Mouse (Mus musculus) thymus, adult 2 months (tissue): ENCODE results near the gene Ctsa. TPM values are rescaled to one million over a fixed set of nuclear protein-coding genes. Genes with fewer than 3 reads are reported as not detected.
A peak's percentile ranks its signal among the peaks of the same experiment; 100 is the strongest.

Experiments
- DNase-seq: peaks from one replicate; pipeline ENCODE4 v3.0.0; 2021
- H3K27ac ChIP-seq: fragments of 200-500 bp; 2 replicates; pipeline ENCODE4 v1.5.1; 2012; ENCODE audit warnings: low read length, control low read depth; ENCODE audit not compliant: control insufficient read depth, insufficient read depth
- H3K27me3 ChIP-seq: fragments of 200-500 bp; 2 replicates; pipeline ENCODE4 v1.6.1; 2012; ENCODE audit warnings: mild to moderate bottlenecking, low read length, moderate library complexity, mixed read lengths; ENCODE audit not compliant: control insufficient read depth, insufficient read depth
- H3K36me3 ChIP-seq: fragments of 200-500 bp; 2 replicates; pipeline ENCODE4 v1.6.1; 2012; ENCODE audit warnings: mild to moderate bottlenecking, low read length, moderate library complexity; ENCODE audit not compliant: control insufficient read depth, insufficient read depth
- H3K4me1 ChIP-seq: fragments of 200-500 bp; replicated peaks from 2 replicates; pipeline ENCODE4 v1.6.1; 2012; ENCODE audit warnings: low read length; ENCODE audit not compliant: control insufficient read depth, insufficient read depth
- H3K4me3 ChIP-seq: fragments of 200-500 bp; 2 replicates; pipeline ENCODE4 v1.5.1; 2012; ENCODE audit warnings: mild to moderate bottlenecking, low read length, control low read depth, moderate library complexity; ENCODE audit not compliant: control insufficient read depth, insufficient read depth
- CTCF ChIP-seq: fragments of 200-500 bp; IDR thresholded peaks from 2 replicates; pipeline ENCODE4 v1.5.1; 2012; ENCODE audit warnings: mild to moderate bottlenecking, control low read depth, low read length, moderate library complexity, borderline replicate concordance; ENCODE audit not compliant: control insufficient read depth, poor library complexity, insufficient read depth; ENCODE audit errors: extremely low read depth
- POLR2A ChIP-seq: fragments of 200-500 bp; IDR thresholded peaks from 2 replicates; pipeline ENCODE4 v1.6.1; 2012; ENCODE audit warnings: mild to moderate bottlenecking, low read length, control low read depth, moderate library complexity; ENCODE audit not compliant: control insufficient read depth, poor library complexity, insufficient read depth; ENCODE audit errors: extremely low read depth
- WGBS: fragments of 180-500 bp; shearing (Covaris S2); methylation state at CpG from one replicate; pipeline ENCODE4 v1.1.7; 2018; 5-methylcytosine and 5-hydroxymethylcytosine counted together
- polyA plus RNA-seq: library from polyadenylated mRNA; depleted of rRNA; stranded (reverse); fragments of >200 nt; gene quantifications from 2 replicates; pipeline ENCODE4 v1.2.3, GENCODE M21; 2012

Gene Ctsa
- polyA plus RNA-seq, 1 experiment = 538 TPM

DNA sequence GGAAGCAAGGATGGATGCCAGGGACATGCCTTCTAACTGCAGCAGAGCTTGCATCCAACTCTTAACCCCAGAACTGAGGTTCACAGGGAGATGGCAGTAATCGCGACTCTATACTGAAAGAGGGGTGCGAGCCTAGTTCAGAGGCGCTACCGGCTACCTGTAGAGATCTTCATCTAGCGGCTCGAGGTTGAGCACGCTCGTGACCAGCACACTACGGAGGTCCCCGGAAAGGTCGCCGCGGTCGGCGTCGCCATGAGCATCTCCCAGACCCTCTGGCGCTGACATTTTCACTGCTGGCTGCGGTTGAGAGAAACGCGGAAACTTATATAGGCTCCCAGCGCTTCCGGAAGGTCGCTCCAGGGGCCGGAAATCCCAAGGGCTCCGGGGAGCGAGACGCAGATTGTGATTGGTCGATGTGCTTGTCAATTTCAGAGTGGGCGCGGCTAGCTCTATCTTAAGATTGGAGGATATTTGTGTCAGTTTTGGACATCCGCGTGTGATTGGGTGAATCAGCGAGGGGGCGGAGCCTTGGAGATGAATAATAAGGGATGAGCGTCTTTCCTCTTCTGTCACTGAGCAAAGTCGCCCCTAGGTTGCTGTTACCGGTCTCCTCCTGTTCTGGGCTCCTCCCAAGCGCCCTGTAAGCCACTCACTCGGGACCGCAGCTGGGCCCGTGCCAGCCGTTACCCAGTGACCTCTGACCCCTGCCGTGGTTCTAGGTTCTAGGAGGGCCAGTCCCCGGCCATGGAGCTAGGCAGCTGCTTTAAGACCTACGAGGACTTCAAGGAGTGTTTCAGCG, 27.9 kb upstream of the Ctsa start, which contains the start of the genes Acot8 and Zswim3:
Gene Acot8 (minus strand): TSS at position 350 of the 799 bp plus-strand sequence.
Gene Zswim3 (plus strand): TSS at position 566 of the 799 bp plus-strand sequence.
- Histone ChIP-seq H3K27me3 (no peaks in the 10 kb centered on the region), H3K27ac (peak within 1 kb of the TSS; percentile 94), H3K36me3 (peaks cover 4% of the 10 kb centered on the region; the same call in 1 of the 2 replicates), H3K4me1 (peaks cover 14% of the 10 kb centered on the region), H3K4me3 (peak within 1 kb of the TSS; percentile 91)
- DNase-seq = peak; percentile 99
- under 1% methylated on average over 47 of the region's 47 CpGs for WGBS
- TF ChIP-seq POLR2A (peak; percentile 93), CTCF (no peak)

DNA sequence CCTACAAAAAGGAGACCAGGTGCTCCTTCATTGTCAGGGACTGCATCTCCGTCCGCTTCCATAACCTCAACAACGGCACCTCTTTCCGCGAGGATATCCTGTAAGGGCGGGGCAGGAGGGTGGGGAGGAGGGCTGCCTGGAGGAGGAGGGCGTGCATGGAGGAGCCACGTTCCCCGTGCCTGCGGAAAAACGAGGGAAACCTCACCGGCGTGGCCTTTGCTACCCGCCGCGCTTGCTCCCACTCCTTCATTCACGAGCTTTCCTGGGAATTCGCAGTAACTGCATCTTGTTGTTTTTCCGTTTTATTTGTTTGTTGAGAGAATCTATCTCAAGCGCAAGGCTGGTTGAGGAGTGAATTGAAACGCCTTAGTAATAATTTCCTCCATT, 27.3 kb upstream of the Ctsa start:
- H3K27me3 ChIP-seq = no peaks in the 10 kb centered on the region
- peak overlapping the region; percentile 94 for H3K27ac ChIP-seq
- peak overlapping the region; percentile 90 for H3K4me3 ChIP-seq
- no peak for TF ChIP-seq CTCF
- TF ChIP-seq POLR2A = no peak
- H3K4me1 ChIP-seq = peaks cover 14% of the 10 kb centered on the region
- 2% methylated on average over 21 of the region's 21 CpGs for WGBS
- no peak for DNase-seq
- peaks cover 4% of the 10 kb centered on the region; the same call in 1 of the 2 replicates for H3K36me3 ChIP-seq

DNA sequence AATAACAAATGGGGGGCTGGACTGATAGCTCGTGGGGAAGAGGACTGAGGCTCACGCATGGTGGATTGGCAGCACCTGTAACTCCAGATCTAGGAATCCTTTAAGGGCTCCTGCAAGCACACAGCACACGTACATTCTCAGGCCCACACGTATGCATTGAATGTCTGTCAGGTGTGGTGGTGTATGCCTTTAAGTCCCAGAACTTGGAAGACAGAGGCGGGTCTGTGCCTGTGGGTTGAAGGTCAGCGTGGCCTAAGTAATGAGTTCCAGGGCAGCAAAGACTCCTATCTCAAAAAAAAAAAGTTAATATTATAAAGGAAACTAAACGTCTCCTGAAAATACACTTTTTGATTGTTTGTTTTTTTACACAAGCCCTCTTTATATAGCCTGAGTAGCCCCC, 26.1 kb upstream of the Ctsa start:
- H3K4me1 ChIP-seq = peaks cover 14% of the 10 kb centered on the region
- no peak overlapping the region for H3K4me3 ChIP-seq
- no peak for DNase-seq
- no peak overlapping the region for H3K27ac ChIP-seq
- 91% methylated on average over 7 of the region's 7 CpGs for WGBS
- TF ChIP-seq POLR2A (no peak), CTCF (no peak)
- peaks cover 4% of the 10 kb centered on the region; the same call in 1 of the 2 replicates for H3K36me3 ChIP-seq
- no peaks in the 10 kb centered on the region for H3K27me3 ChIP-seq

DNA sequence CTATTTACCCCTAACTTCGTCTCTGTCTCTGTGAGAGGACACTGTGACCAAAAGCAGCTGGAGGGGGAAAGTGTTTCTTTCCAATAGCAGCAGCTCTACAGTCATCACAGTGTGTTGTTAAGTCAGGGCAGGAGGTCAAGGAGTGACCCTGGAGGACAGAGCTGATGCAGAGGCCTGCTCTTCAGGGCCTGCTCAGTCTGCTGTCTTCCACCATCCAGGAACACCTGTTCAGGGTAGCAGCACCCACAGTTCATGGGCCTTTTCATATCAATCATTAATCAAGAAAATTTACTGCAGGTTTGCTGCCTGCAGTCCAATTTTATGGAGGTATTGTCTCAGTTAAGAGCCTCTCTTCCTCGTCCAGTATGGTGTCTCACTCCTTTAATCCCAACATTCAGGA, 19.1 kb upstream of the Ctsa start:
- peaks cover 4% of the 10 kb centered on the region; the same call in 1 of the 2 replicates for H3K36me3 ChIP-seq
- DNase-seq = no peak

DNA sequence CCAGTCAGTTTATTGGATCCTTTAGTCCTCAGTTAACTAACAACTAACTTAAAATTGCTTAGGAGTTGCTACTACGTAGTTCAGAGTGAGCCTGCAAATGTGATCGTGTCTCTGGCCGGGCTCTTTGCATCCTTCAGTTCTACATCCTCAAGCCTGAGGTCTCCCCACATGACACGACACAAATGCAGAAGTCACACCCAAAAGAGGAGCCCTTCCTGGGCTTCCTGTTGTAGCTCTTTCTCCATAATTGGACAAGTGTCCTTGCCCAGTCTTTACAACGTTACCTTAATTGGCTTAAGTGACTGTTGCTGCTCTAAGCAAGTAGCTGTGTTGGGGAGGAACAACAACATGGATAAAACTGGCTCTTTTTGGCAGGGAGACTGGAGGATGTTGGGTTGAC, 17.3 kb upstream of the Ctsa start:
- H3K4me3 ChIP-seq = no peak overlapping the region
- H3K36me3 ChIP-seq = no peaks in the 10 kb centered on the region
- DNase-seq = no peak
- 83% methylated on average over 5 of the region's 5 CpGs for WGBS
- no peak overlapping the region for H3K27ac ChIP-seq
- no peak for TF ChIP-seq POLR2A
- no peaks in the 10 kb centered on the region for H3K4me1 ChIP-seq
- no peaks in the 10 kb centered on the region for H3K27me3 ChIP-seq

More for the DNA sequence above, 19.1 kb upstream of the Ctsa start:
- H3K4me1 ChIP-seq = no peaks in the 10 kb centered on the region
- H3K27ac ChIP-seq = no peak overlapping the region
- WGBS = 94% methylated on average over 2 of the region's 2 CpGs
- no peaks in the 10 kb centered on the region for H3K27me3 ChIP-seq
- TF ChIP-seq POLR2A (no peak), CTCF (no peak)
- no peak overlapping the region for H3K4me3 ChIP-seq

DNA sequence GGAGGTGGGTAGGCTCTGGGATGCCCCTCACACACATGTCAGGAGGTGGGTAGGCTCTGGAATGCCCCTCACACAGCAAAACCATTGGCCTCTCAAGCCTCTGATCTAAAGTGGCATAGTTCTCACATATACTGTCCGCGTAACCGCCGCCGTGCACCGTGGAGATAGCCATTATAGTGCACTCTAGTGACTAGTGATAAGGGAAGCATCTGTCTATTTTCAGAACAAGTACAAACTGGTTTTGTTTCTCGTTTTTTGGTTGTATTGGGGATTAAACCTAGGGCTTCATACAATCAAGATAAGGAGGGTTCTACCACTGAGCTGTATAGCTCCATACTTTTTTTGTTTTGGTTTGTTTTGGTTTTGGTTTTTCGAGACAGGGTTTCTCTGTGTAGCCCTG, 16.9 kb upstream of the Ctsa start:
- WGBS = 95% methylated on average over 8 of the region's 8 CpGs
- Histone ChIP-seq H3K27ac (no peak overlapping the region), H3K27me3 (no peaks in the 10 kb centered on the region), H3K4me3 (no peak overlapping the region), H3K4me1 (no peaks in the 10 kb centered on the region), H3K36me3 (peaks cover 4% of the 10 kb centered on the region; the same call in 1 of the 2 replicates)
- TF ChIP-seq POLR2A (no peak), CTCF (no peak)
- no peak for DNase-seq

DNA sequence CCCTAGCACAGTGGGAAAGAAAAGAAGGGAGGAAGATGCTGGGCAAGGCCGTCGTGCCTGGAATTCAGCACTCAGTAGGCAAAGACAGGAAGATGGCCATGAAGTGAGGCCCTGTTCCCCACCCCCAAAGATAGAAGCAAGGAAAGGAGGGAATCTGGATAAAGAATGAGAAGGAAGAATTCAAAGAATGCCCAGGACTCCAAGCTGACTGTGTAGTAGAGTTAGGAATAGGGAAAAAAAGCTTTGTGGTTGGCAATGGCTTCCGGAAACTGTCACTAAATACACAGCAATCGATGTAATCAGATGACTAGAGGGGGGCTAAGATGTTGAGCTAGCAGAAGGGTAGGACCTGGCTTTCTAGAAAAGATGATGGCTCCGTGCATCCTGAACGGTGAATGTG, 15.5 kb upstream of the Ctsa start:
- TF ChIP-seq POLR2A (no peak), CTCF (no peak)
- 95% methylated on average over 6 of the region's 6 CpGs for WGBS
- no peaks in the 10 kb centered on the region for H3K27me3 ChIP-seq

More for the DNA sequence above, 15.5 kb upstream of the Ctsa start:
- no peak for DNase-seq
- Histone ChIP-seq H3K4me1 (no peaks in the 10 kb centered on the region), H3K27ac (no peak overlapping the region), H3K36me3 (peaks cover 5% of the 10 kb centered on the region; the same call in 1 of the 2 replicates), H3K4me3 (no peak overlapping the region)
